Mouse (Mus musculus) liver, embryonic 16.5 days (tissue): ENCODE measurements around the gene Cubn. TPM values are rescaled to one million over a fixed set of nuclear protein-coding genes. Genes with fewer than 3 reads are reported as not detected.

Experiments
- ATAC-seq: fragments of 200-750 bp; cut with Nextera tagmentation; 2 replicates; pipeline ENCODE4 v1.8.0; 2017; ENCODE audit warnings: low read depth, mild to moderate bottlenecking, moderate number of reproducible peaks, moderate library complexity
- H3K27ac ChIP-seq: fragments of 300-500 bp; sonication (generic); 2 replicates; pipeline ENCODE4 v1.5.1; 2014; ENCODE audit warnings: mild to moderate bottlenecking, low read length
- H3K27me3 ChIP-seq: fragments of 300-500 bp; sonication (generic); 2 replicates; pipeline ENCODE4 v1.6.1; 2014; ENCODE audit warnings: low read depth, low read length, mixed read lengths; ENCODE audit not compliant: control insufficient read depth, insufficient read depth
- H3K36me3 ChIP-seq: fragments of 300-500 bp; sonication (generic); 2 replicates; pipeline ENCODE4 v1.6.1; 2014; ENCODE audit warnings: mild to moderate bottlenecking; ENCODE audit not compliant: control insufficient read depth, insufficient read depth
- H3K4me1 ChIP-seq: fragments of 300-500 bp; sonication (generic); 2 replicates; pipeline ENCODE4 v1.6.1; 2014; ENCODE audit warnings: low read depth, low read length, mixed read lengths; ENCODE audit not compliant: control insufficient read depth
- H3K4me2 ChIP-seq: fragments of 300-500 bp; sonication (generic); 2 replicates; pipeline ENCODE4 v1.6.1; 2014; ENCODE audit warnings: low read depth, low read length, mixed read lengths
- H3K4me3 ChIP-seq: fragments of 300-500 bp; sonication (generic); 2 replicates; pipeline ENCODE4 v1.5.1; 2014; ENCODE audit warnings: low read depth, mild to moderate bottlenecking, low read length
- H3K9ac ChIP-seq: fragments of 300-500 bp; sonication (generic); 2 replicates; pipeline ENCODE4 v1.6.1; 2014; ENCODE audit warnings: low read depth, low read length
- H3K9me3 ChIP-seq: fragments of 300-500 bp; sonication (generic); replicated peaks from 2 replicates; pipeline ENCODE4 v1.6.1; 2016; ENCODE audit warnings: low read length; ENCODE audit not compliant: control insufficient read depth
- WGBS: fragments of 180-500 bp; shearing (Covaris S2); extraction: QIAGEN DNeasy Blood & Tissue Kit; methylation state at CpG from one replicate; pipeline ENCODE4 v1.1.7; 2014; ENCODE audit not compliant: insufficient replicate concordance; 5-methylcytosine and 5-hydroxymethylcytosine counted together
- polyA plus RNA-seq: library from polyadenylated mRNA; unstranded; fragments of >200 nt; fragmentation: Nextera tagmentation; extraction: Ambion mirVana; gene quantifications from 2 replicates; pipeline ENCODE4 v1.2.1, GENCODE M21; 2015

Cubn gene
- polyA plus RNA-seq, 1 experiment from 2014 or later, result 0.11 TPM

- H3K4me3 ChIP-seq, result no peak overlapping the region
- no peak overlapping the region for H3K9ac ChIP-seq
- H3K27ac ChIP-seq, result no peak overlapping the region
- H3K9me3 ChIP-seq, result no peaks in the 10 kb centered on the region
- no peak overlapping the region for H3K4me2 ChIP-seq
- no peaks in the 10 kb centered on the region for H3K4me1 ChIP-seq
- WGBS, result 70% methylated on average over 3 of the region's 3 CpGs
- H3K27me3 ChIP-seq, result no peaks in the 10 kb centered on the region
- no peaks in the 10 kb centered on the region for H3K36me3 ChIP-seq
- no peak for ATAC-seq
Observed at GRCm38 (mm10) chr2:13466685-13467084, 24.9 kb downstream of the Cubn start.

GRCm38 (mm10) chr2:13458088-13458487 lies 33.5 kb downstream of the Cubn start:
- Histone ChIP-seq H3K9ac (no peak overlapping the region), H3K4me3 (no peak overlapping the region), H3K4me2 (no peak overlapping the region), H3K27me3 (no peaks in the 10 kb centered on the region), H3K36me3 (no peaks in the 10 kb centered on the region), H3K4me1 (no peaks in the 10 kb centered on the region), H3K9me3 (no peaks in the 10 kb centered on the region), H3K27ac (no peak overlapping the region)
- WGBS, result 69% methylated on average over 2 of the region's 2 CpGs
- ATAC-seq, result no peak

GRCm38 (mm10) chr2:13456821-13457220 lies 34.8 kb downstream of the Cubn start:
- WGBS, result 55% methylated on average over 1 of the region's 1 CpGs
- H3K27ac ChIP-seq, result no peak overlapping the region
- no peaks in the 10 kb centered on the region for H3K4me1 ChIP-seq
- no peak for ATAC-seq
- no peaks in the 10 kb centered on the region for H3K9me3 ChIP-seq
- no peak overlapping the region for H3K4me3 ChIP-seq
- H3K4me2 ChIP-seq, result no peak overlapping the region
- no peak overlapping the region for H3K9ac ChIP-seq
- no peaks in the 10 kb centered on the region for H3K27me3 ChIP-seq
- H3K36me3 ChIP-seq, result no peaks in the 10 kb centered on the region

GRCm38 (mm10) chr2:13451495-13452491 lies 39.8 kb downstream of the Cubn start:
- WGBS, result 57% methylated on average over 13 of the region's 13 CpGs
- no peaks in the 10 kb centered on the region for H3K27me3 ChIP-seq
- no peaks in the 10 kb centered on the region for H3K4me1 ChIP-seq
- H3K36me3 ChIP-seq, result no peaks in the 10 kb centered on the region
- no peaks in the 10 kb centered on the region for H3K9me3 ChIP-seq
- ATAC-seq, result no peak
- H3K27ac ChIP-seq, result no peak overlapping the region
- no peak overlapping the region for H3K4me2 ChIP-seq
- H3K9ac ChIP-seq, result no peak overlapping the region
- H3K4me3 ChIP-seq, result no peak overlapping the region

GRCm38 (mm10) chr2:13450895-13451294 lies 40.7 kb downstream of the Cubn start:
- Histone ChIP-seq H3K9ac (no peak overlapping the region), H3K4me2 (no peak overlapping the region), H3K27me3 (no peaks in the 10 kb centered on the region), H3K4me3 (no peak overlapping the region), H3K4me1 (no peaks in the 10 kb centered on the region), H3K9me3 (no peaks in the 10 kb centered on the region), H3K27ac (no peak overlapping the region), H3K36me3 (no peaks in the 10 kb centered on the region)
- WGBS, result 63% methylated on average over 3 of the region's 3 CpGs
- ATAC-seq, result no peak

GRCm38 (mm10) chr2:13450470-13450869 lies 41.1 kb downstream of the Cubn start:
- no peak for ATAC-seq
- Histone ChIP-seq H3K4me3 (no peak overlapping the region), H3K4me1 (no peaks in the 10 kb centered on the region), H3K27ac (no peak overlapping the region), H3K4me2 (no peak overlapping the region), H3K9me3 (no peaks in the 10 kb centered on the region), H3K9ac (no peak overlapping the region), H3K27me3 (no peaks in the 10 kb centered on the region), H3K36me3 (no peaks in the 10 kb centered on the region)
- 69% methylated on average over 2 of the region's 2 CpGs for WGBS

GRCm38 (mm10) chr2:13445156-13445555 lies 46.5 kb downstream of the Cubn start:
- no peak for ATAC-seq
- no peaks in the 10 kb centered on the region for H3K36me3 ChIP-seq
- no peaks in the 10 kb centered on the region for H3K4me1 ChIP-seq
- 72% methylated on average over 4 of the region's 4 CpGs for WGBS
- no peak overlapping the region for H3K9ac ChIP-seq
- no peak overlapping the region for H3K4me2 ChIP-seq
- no peak overlapping the region for H3K4me3 ChIP-seq
- H3K27me3 ChIP-seq, result no peaks in the 10 kb centered on the region
- H3K9me3 ChIP-seq, result no peaks in the 10 kb centered on the region
- H3K27ac ChIP-seq, result no peak overlapping the region

GRCm38 (mm10) chr2:13438983-13439382 lies 52.6 kb downstream of the Cubn start:
- 44% methylated on average over 1 of the region's 1 CpGs for WGBS

GRCm38 (mm10) chr2:13438275-13438845 lies 53.3 kb downstream of the Cubn start:
- Histone ChIP-seq H3K27me3 (no peaks in the 10 kb centered on the region), H3K9me3 (no peaks in the 10 kb centered on the region), H3K9ac (no peak overlapping the region), H3K4me2 (no peak overlapping the region), H3K36me3 (no peaks in the 10 kb centered on the region), H3K4me3 (no peak overlapping the region), H3K27ac (no peak overlapping the region), H3K4me1 (no peaks in the 10 kb centered on the region)
- 71% methylated on average over 3 of the region's 3 CpGs for WGBS
- ATAC-seq, result no peak

More at GRCm38 (mm10) chr2:13438983-13439382, 52.6 kb downstream of the Cubn start:
- Histone ChIP-seq H3K9me3 (no peaks in the 10 kb centered on the region), H3K27ac (no peak overlapping the region), H3K4me3 (no peak overlapping the region), H3K9ac (no peak overlapping the region), H3K4me2 (no peak overlapping the region), H3K27me3 (no peaks in the 10 kb centered on the region), H3K4me1 (no peaks in the 10 kb centered on the region), H3K36me3 (no peaks in the 10 kb centered on the region)
- ATAC-seq, result no peak
